Mouse (Mus musculus) cerebellum, adult 8-10 months (tissue): ENCODE results near the gene Pim3.

Source experiments
- DNase-seq: peaks from one replicate; pipeline ENCODE4 v3.0.0; 2022

The Pim3 gene

DNA sequence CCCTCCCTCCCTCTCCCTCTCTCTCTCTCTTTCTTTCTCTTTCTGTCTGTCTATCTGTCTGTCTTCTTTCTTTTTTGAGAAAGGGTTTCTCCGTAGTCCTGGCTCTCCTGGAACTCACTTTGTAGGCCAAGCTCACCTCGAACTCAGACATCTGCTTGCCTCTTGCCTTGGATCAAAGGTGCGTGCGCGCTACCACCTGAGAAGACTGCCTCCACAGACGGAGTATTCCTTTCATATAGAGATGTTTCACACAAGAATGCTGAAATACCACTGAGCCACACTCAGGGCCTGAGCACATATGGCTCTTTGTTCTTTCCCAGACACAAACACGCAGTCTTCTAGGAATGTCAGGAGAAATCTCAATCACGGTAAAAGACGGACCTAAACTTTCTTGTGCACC lies 21.4 kb downstream of the Pim3 start:
- no peak for DNase-seq

GRCm38 (mm10) chr15:88885376-88885775 lies 23.4 kb downstream of the Pim3 start:
- no peak for DNase-seq

GRCm38 (mm10) chr15:88889032-88889431 lies 27.0 kb downstream of the Pim3 start:
- no peak for DNase-seq

DNA sequence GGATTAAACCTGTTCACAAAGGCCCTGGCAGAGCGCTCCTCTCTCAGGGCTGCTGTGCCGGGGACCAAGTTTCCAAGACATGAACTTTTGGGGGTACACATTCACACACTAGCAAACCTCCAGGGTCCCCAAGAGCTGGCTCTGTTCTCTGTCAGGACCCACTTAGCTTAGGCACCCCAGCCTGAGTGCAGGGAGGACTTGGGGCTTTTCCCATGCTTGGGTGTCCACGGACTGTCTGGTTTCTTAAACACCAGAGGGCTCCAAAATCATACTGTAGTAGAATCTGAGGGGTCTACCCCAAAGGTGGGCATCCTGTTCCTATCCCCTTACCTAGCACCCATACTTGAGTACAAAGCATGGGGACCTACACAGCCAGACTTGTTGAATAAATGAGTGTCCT lies 28.0 kb downstream of the Pim3 start:
- no peak for DNase-seq

DNA sequence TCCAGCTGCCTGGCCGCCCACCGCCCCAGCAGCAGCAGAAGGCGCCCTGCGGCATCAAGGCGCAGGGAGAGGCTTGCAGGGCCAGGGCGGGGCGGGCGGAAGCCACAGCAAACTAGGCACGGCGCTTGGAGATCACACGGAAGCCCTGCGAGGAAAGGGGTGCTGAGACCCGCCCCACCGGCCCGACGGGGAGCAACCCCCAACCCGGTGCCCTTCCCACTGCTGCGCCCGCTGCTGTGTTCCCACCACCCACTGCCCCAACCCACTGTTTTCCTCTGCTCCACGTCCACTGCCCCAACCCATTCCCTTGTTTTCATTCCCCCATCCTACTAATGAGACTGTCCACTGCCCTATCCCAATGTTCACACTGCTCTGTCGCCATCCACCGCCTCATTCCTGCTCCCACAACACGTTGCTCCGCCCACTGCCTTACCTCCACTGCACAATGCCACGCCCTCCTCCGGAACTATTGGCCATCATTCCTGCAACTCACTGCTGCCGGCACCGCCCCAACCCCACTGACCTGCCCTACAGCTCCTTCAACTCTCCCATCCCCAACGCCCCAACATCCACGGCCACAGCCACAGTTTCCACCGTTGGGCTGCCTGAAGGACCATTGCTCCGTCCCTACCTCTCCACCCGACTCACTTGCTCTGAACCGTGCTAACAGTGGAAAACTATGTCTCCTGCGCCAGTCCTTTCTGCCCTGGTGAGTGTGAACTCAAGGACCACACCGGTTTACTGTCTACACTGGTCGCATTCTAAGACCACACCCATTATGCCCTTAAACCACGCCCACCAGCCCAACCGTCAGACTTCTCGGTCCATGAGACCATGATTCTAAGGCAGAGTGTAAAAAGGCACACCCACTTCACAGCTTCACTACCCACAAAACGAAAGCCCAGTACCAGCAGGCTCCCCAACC lies 29.0 kb downstream of the Pim3 start:
- peak; percentile 78 for DNase-seq

DNA sequence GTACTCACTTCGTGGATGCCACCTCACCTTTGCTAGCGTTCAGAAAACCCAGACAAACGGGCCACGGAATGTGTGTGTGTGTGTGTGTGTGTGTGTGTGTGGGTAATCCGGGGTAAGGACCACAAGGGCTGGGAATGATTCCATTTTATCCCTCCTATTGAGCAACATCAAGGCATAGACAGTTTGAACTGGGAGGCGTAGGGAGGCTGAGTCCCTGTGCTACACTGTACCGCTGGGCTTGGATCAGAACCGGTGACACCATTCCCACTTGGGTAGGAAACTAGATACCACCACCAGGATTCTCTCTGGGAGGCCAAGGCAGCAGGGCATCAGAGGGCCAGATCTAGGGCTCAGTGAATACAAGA lies 29.7 kb downstream of the Pim3 start:
- no peak for DNase-seq

DNA sequence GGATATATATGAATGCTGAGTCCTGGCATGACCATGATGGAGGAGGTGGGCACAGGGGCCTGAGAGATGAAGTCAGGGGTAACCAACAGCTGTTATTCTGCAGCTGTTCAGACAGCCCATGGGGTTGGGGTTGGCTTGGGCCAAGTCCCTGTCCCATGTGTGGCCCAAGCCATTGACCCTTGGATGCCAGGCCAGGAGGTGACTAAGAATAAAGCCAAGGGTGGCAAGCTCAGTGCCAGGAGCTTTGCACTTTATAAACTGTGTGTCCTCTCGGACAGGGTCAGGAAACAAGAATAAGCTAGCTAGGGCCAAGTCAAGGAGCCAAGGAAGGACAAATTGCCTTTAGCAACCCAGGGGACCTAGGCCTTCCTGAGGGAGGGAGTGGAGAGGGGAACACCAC lies 30.3 kb downstream of the Pim3 start:
- no peak for DNase-seq

DNA sequence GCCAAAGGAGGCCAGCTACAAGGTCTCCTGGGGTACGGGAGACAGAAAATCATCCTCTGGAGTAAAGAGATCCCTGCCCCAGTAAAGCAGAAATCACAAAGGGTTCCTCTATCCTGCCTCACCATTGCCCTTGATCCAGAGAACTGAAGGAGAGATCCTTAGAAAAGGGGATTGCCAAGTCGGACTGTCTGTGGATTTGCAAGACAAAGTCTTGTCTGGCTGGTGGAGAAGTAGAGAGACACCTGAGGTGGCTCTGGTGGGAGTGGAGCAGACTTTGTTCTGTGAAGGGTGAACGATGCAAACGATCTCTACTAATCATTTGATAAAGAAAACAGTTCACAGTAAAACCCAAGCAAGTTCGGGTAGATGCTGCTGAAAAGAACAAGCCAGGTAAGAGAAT lies 30.9 kb downstream of the Pim3 start:
- no peak for DNase-seq

DNA sequence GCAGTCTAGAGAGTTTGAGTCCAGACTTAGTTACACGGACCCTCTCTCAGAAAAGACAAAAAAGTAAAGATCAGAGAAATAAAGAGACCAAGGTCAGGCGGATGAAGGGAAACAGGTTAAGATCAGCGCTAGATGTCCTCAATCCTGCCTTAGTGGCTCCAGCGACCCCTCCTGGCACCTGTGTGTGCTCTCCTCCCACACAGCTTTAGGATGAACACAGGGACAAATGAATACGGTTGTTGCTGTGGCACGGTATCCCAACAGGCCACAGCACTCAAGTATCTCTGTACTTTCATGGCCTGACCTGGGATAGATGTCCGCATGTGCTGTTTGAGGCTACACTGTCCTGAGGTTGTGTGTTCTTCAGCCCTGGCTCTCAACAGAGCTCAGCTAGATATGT lies 33.1 kb downstream of the Pim3 start:
- DNase-seq = no peak

- no peak for DNase-seq
Measured at GRCm38 (mm10) chr15:88895891-88896290, 33.9 kb downstream of the Pim3 start.

- DNase-seq = no peak
Measured at GRCm38 (mm10) chr15:88896341-88896980, 34.5 kb downstream of the Pim3 start.

DNA sequence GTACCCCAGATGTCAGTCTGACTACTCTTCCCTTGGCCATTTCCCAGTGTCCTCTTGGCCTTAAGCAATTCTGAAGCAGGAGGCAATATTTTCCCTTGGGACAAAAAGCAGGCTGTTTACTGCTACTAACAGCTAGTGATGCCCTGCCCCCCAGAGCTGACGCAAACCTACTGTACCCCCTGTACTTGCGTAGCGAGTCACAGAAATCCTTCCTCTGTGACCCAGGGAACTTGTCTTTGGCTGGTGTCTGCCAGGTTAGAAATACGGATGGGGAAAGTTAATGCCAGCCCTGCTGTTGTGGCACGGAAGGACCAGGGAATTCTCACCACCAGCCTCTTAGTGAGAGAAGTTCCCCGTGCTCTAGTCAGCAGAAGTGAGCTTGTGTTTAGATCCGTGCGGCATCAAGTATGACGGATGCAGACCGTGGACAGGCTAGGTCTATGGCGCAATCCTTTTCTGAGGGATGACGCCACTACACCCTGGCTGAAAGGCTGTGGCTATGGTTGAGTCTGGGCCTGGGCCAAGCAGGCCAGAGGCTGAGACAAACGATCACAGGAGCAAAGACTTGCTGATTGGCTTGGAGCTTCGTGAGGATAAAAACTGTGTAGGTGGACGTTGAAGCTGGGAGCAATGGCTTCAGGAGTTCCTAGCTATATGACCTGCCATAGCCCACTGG lies 40.4 kb downstream of the Pim3 start:
- no peak for DNase-seq

DNA sequence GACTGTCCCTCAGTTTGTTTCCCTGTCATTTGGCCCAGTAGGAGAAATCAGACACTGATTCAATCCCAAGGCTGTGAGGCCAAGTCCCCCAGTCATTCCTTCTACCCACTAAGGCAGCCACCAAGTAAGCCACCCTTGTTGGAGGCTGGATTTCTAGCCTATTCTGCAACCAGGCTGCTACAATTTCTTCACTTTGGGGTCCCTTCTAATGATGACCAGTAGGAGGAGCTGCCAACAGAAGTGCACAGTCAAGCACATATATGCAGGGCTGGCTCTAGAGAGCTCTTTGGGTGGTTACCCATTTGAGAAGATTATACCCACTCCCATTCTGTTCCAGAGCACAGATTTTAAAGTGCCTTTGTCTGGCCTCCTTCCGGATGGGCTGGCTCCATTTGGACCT lies 41.1 kb downstream of the Pim3 start:
- no peak for DNase-seq

- no peak for DNase-seq
Measured at GRCm38 (mm10) chr15:88904056-88904811, 42.2 kb downstream of the Pim3 start.

GRCm38 (mm10) chr15:88906347-88906746 lies 44.4 kb downstream of the Pim3 start:
- DNase-seq = no peak

- no peak for DNase-seq
Measured at GRCm38 (mm10) chr15:88915046-88915445, 53.1 kb downstream of the Pim3 start.
